Comparison of ENCODE assay signal across 8 mouse cellular contexts in genomic region chr17:33951021-33951946, GRCm38 (mm10). TPM values are rescaled to one million over a fixed set of nuclear protein-coding genes. Genes with fewer than 3 reads are reported as not detected.
DNase-seq lines count a peak whose midpoint lies in the region; ATAC-seq and TF ChIP-seq lines count a peak whose summit lies in the region.

Gene B3galt4 (minus strand): TSS chr17:33951488.

- no peaks in the 10 kb centered on the region for H3K27me3 ChIP-seq in hindbrain, postnatal 0 days (ENCODE audit: insufficient read depth, low read length)

- 1% methylated on average over 38 of the region's 45 CpGs for WGBS in hindbrain, postnatal 0 days

- H3K4me3 ChIP-seq in hindbrain, postnatal 0 days (ENCODE audit: low read length) = peak within 1 kb of the TSS; percentile 50

- peaks cover 11% of the 10 kb centered on the region for H3K36me3 ChIP-seq in hindbrain, postnatal 0 days (ENCODE audit: insufficient read depth, low read length)

- peak; percentile 85 for ATAC-seq in hindbrain, postnatal 0 days

- peaks cover 15% of the 10 kb centered on the region; the same call in 1 of the 2 replicates for H3K4me1 ChIP-seq in hindbrain, postnatal 0 days (ENCODE audit: insufficient read depth, low read length)

- intact Hi-C loops in left cerebral cortex, postnatal 36 days (cut with DNase I) = no loop called here

- peak; percentile 93 for DNase-seq in adipocyte (ENCODE audit: low spot score)
- DNase-seq in cerebellum, postnatal 36 days = peak; percentile 72 to 73
- peak; percentile 36 to 45 for DNase-seq in gastrocnemius, adult 8-10 months (ENCODE audit: low spot score in 2 of 2)
- DNase-seq in hindbrain, postnatal 0 days (ENCODE audit: low spot score) = peak; percentile 92
- DNase-seq in left cerebral cortex, postnatal 36 days (ENCODE audit: low spot score in 2 of 2) = peak; percentile 77 to 81
- peak; percentile 93 for DNase-seq in mesoderm, embryonic 11.5 days (ENCODE audit: low read depth, low spot score)
- peak; percentile 74 to 76 for DNase-seq in right cerebral cortex, postnatal 36 days (ENCODE audit: low spot score in 2 of 2)
- DNase-seq in yolk sac, embryonic 10.5 days (ENCODE audit: low spot score) = peak; percentile 90

- peak within 1 kb of the TSS; percentile 91 for H3K27ac ChIP-seq in hindbrain, postnatal 0 days

- peak within 1 kb of the TSS; percentile 89 for H3K4me2 ChIP-seq in hindbrain, postnatal 0 days (ENCODE audit: low read depth, low read length)

- no peaks in the 10 kb centered on the region for H3K9me3 ChIP-seq in hindbrain, postnatal 0 days (ENCODE audit: low read length)

- peak within 1 kb of the TSS; percentile 77 for H3K9ac ChIP-seq in hindbrain, postnatal 0 days (replicated peaks; ENCODE audit: low read length)

- peak; percentile 36 for TF ChIP-seq CTCF in hindbrain, postnatal 0 days (IDR thresholded peaks at IDR 0.05; ENCODE audit: low read depth)

RNA-seq across cellular contexts. Expression of gene B3galt4, which starts in this region (rescaled TPM):
- total RNA-seq in gastrocnemius, adult 8-10 months (2022) = 1 to 10 TPM; 1.4 to 1.8 (median 1.5) TPM
- total RNA-seq in hindbrain, postnatal 0 days (2014; rRNA removed) = 8.9 and 12.3 TPM in 2 replicates
- polyA plus RNA-seq in hindbrain, postnatal 0 days (2015; fragmentation: Nextera tagmentation; extraction: Ambion mirVana) = 10.7 and 11.6 TPM in 2 replicates
- 1 to 10 TPM; 5.5 to 6.7 TPM for total RNA-seq in left cerebral cortex, postnatal 36 days (2021)

Comparison
In these comparisons a context has a peak if more than half of its experiments do, and no peak if none do; other contexts are left out.
1. Peak in every context shown above with its lines: DNase-seq, ATAC-seq, H3K4me3 ChIP-seq and H3K27ac ChIP-seq.
2. DNase-seq: peak in every context shown above with its lines; median percentile 93 in adipocyte; 93 in mesoderm, embryonic 11.5 days; 92 in hindbrain, postnatal 0 days; 90 in yolk sac, embryonic 10.5 days; 79 in left cerebral cortex, postnatal 36 days; 75 in right cerebral cortex, postnatal 36 days; 72 in cerebellum, postnatal 36 days; 40 in gastrocnemius, adult 8-10 months.